Mouse (Mus musculus) CH12.LX (cell line): ENCODE data around the gene Pik3r1. TPM values are rescaled to one million over a fixed set of nuclear protein-coding genes. Genes with fewer than 3 reads are reported as not detected.

Experiments used
- DNase-seq: peaks from one replicate; pipeline ENCODE4 v3.0.0-alpha.2; 2013; ENCODE audit errors: extremely low read depth
- H3K27ac ChIP-seq: 2 replicates; pipeline ENCODE4 v1.5.1; 2012; ENCODE audit warnings: low read depth, mild to moderate bottlenecking, control low read depth, moderate library complexity; ENCODE audit not compliant: insufficient read depth
- H3K27me3 ChIP-seq: replicated peaks from 2 replicates; pipeline ENCODE3; 2012; ENCODE audit warnings: inconsistent platforms
- H3K36me3 ChIP-seq, 2 experiments: replicated peaks in 1 of 2; 2 replicates each; pipeline versions ENCODE3 to v1.6.1; 2012; ENCODE audit warnings: inconsistent platforms in 1 of 2, low read length in 1 of 2, mild to moderate bottlenecking in 1 of 2, mixed read lengths in 1 of 2, moderate library complexity in 1 of 2; ENCODE audit not compliant: control insufficient read depth in 1 of 2, insufficient read depth in 1 of 2
- H3K4me1 ChIP-seq, 2 experiments: 2 replicates each; pipeline ENCODE4 v1.6.1; 2012; ENCODE audit warnings: inconsistent platforms in 1 of 2, moderate library complexity in 1 of 2; ENCODE audit not compliant: insufficient read depth in 2 of 2, control insufficient read depth in 1 of 2
- H3K4me2 ChIP-seq: 2 replicates; pipeline ENCODE4 v1.6.1; 2012; ENCODE audit warnings: low read depth, mild to moderate bottlenecking, control low read depth; ENCODE audit not compliant: poor library complexity, insufficient read depth, severe bottlenecking
- H3K4me3 ChIP-seq, 3 experiments: fragments of 150-350 bp in 1 of 3; sonication (generic) in 1 of 3; replicated peaks in 1 of 3; 2 replicates each; pipeline versions ENCODE3 to v1.5.1; 2011 to 2012; ENCODE audit warnings: low read depth in 2 of 3, low read length in 2 of 3, mild to moderate bottlenecking in 2 of 3, moderate library complexity in 2 of 3, control low read depth in 1 of 3, improper control_type of control experiment in 1 of 3, inconsistent platforms in 1 of 3, mixed read lengths in 1 of 3; ENCODE audit not compliant: poor library complexity in 1 of 3
- H3K79me2 ChIP-seq: replicated peaks from 2 replicates; pipeline ENCODE4 v1.6.1; 2012; ENCODE audit warnings: mild to moderate bottlenecking, moderate library complexity; ENCODE audit not compliant: control insufficient read depth, poor library complexity, insufficient read depth, severe bottlenecking; ENCODE audit errors: extremely low read depth
- H3K9ac ChIP-seq: 2 replicates; pipeline ENCODE4 v1.6.1; 2012; ENCODE audit warnings: low read depth, mild to moderate bottlenecking, control low read depth, moderate library complexity; ENCODE audit not compliant: insufficient read depth
- H3K9me3 ChIP-seq: replicated peaks from 2 replicates; pipeline ENCODE3; 2012; ENCODE audit warnings: low read length, inconsistent platforms, mixed read lengths
- CTCF ChIP-seq, 2 experiments: IDR thresholded peaks in 1 of 2; conservative IDR thresholded peaks in 1 of 2; 2 replicates each; pipeline ENCODE4 v1.5.1; 2011 to 2012; ENCODE audit warnings: low read depth in 2 of 2, low read length in 2 of 2, improper control_type of control experiment in 1 of 2, inconsistent platforms in 1 of 2, mild to moderate bottlenecking in 1 of 2, moderate library complexity in 1 of 2
- E2F4 ChIP-seq: IDR thresholded peaks from 2 replicates; pipeline ENCODE4 v1.6.1; 2011; ENCODE audit warnings: low read depth, low read length, improper control_type of control experiment; ENCODE audit not compliant: insufficient replicate concordance
- ELF1 ChIP-seq: IDR thresholded peaks from 2 replicates; pipeline ENCODE4 v1.6.1; 2014; ENCODE audit warnings: low read depth, mild to moderate bottlenecking, inconsistent platforms, low read length, improper control_type of control experiment
- ETS1 ChIP-seq: conservative IDR thresholded peaks from 2 replicates; pipeline ENCODE4 v1.6.1; 2012; ENCODE audit warnings: low read depth, mild to moderate bottlenecking, inconsistent platforms, low read length, improper control_type of control experiment, moderate library complexity
- HCFC1 ChIP-seq: IDR thresholded peaks from 2 replicates; pipeline ENCODE4 v1.6.1; 2012; ENCODE audit warnings: low read depth, mild to moderate bottlenecking, inconsistent platforms, low read length, improper control_type of control experiment
- JUN ChIP-seq: IDR thresholded peaks from 2 replicates; pipeline ENCODE4 v1.6.1; 2011; ENCODE audit warnings: low read depth, mild to moderate bottlenecking, low read length, improper control_type of control experiment, moderate library complexity; ENCODE audit not compliant: insufficient read depth
- MEF2A ChIP-seq: IDR thresholded peaks from 2 replicates; pipeline ENCODE4 v1.6.1; 2014; ENCODE audit warnings: low read depth, mild to moderate bottlenecking, inconsistent platforms, low read length, improper control_type of control experiment, borderline replicate concordance
- NELFE ChIP-seq: IDR thresholded peaks from 2 replicates; pipeline ENCODE4 v1.6.1; 2011; ENCODE audit warnings: low read depth, low read length, improper control_type of control experiment
- NRF1 ChIP-seq: IDR thresholded peaks from 2 replicates; pipeline ENCODE4 v1.6.1; 2014; ENCODE audit warnings: low read depth, mild to moderate bottlenecking, inconsistent platforms, low read length, improper control_type of control experiment, moderate library complexity
- RAD21 ChIP-seq: IDR thresholded peaks from 2 replicates; pipeline ENCODE4 v1.6.1; 2011; ENCODE audit warnings: low read depth, mild to moderate bottlenecking, low read length, improper control_type of control experiment, moderate library complexity
- RCOR1 ChIP-seq: conservative IDR thresholded peaks from 2 replicates; pipeline ENCODE4 v1.6.1; 2012; ENCODE audit warnings: low read depth, mild to moderate bottlenecking, inconsistent platforms, low read length, improper control_type of control experiment
- SIN3A ChIP-seq: IDR thresholded peaks from 2 replicates; pipeline ENCODE4 v1.6.1; 2012; ENCODE audit warnings: low read length, improper control_type of control experiment, inconsistent platforms
- SMC3 ChIP-seq: IDR thresholded peaks from 2 replicates; pipeline ENCODE4 v1.6.1; 2011; ENCODE audit warnings: low read depth, low read length, improper control_type of control experiment
- TCF12 ChIP-seq: IDR thresholded peaks from 2 replicates; pipeline ENCODE4 v1.6.1; 2014; ENCODE audit warnings: low read depth, mild to moderate bottlenecking, inconsistent platforms, low read length, improper control_type of control experiment
- UBTF ChIP-seq: IDR thresholded peaks from 2 replicates; pipeline ENCODE4 v1.6.1; 2012; ENCODE audit warnings: low read depth, mild to moderate bottlenecking, inconsistent platforms, low read length, improper control_type of control experiment, moderate library complexity
- ZC3H11A ChIP-seq: IDR thresholded peaks from 2 replicates; pipeline ENCODE4 v1.6.1; 2012; ENCODE audit warnings: low read depth, mild to moderate bottlenecking, inconsistent platforms, low read length, improper control_type of control experiment
- dilution Hi-C: fragments of 300-500 bp; cut with MboI; formaldehyde crosslinking; loops from 2 replicates; pipeline ENCODE4 v1.14.3; 2020; ENCODE audit warnings: low sequenced_read_pairs; ENCODE audit not compliant: extremely low pct_unique_long_range_greater_than_20kb, extremely low pct_ligation_motif_present
- in situ Hi-C: fragments of 300-500 bp; cut with MboI; formaldehyde crosslinking; loops from 3 replicates; pipeline ENCODE4 v1.14.3; 2019; ENCODE audit warnings: low sequenced_read_pairs, low pct_ligation_motif_present, low pct_unique_long_range_greater_than_20kb, mixed read lengths
- polyA plus RNA-seq: library from polyadenylated mRNA; unstranded; fragments of >175 nt; gene quantifications from 2 replicates; pipeline ENCODE4 v1.2.1, GENCODE M21; 2012; ENCODE audit warnings: low read depth; ENCODE audit not compliant: insufficient read length
- total RNA-seq, 2 experiments: library from RNA; depleted of rRNA; stranded (reverse); fragments of 300-350 nt in 1 of 2; fragments of >200 nt in 1 of 2; gene quantifications; 2 replicates each; pipeline ENCODE4 v1.2.3; 2012 to 2014

Pik3r1 gene
- total and polyA plus RNA-seq, 3 experiments: 17.5 to 21.0 (median 19.3) TPM

- peak; percentile 85 for DNase-seq
- dilution Hi-C loops (no loop called here), in situ Hi-C loops (loop anchor here (25.0 kb wide), 1 partner anchor 832 kb away; no protein-coding TSS in a partner anchor)
- peak overlapping the region in 2 of 3 experiments; percentile 5 to 17 for H3K4me3 ChIP-seq
- no peaks in the 10 kb centered on the region for H3K27me3 ChIP-seq
- no peaks in the 10 kb centered on the region; the same call in 1 of the 2 replicates for H3K79me2 ChIP-seq
- peak; percentile 88 to 91 for TF ChIP-seq CTCF (conservative IDR thresholded peaks at IDR 0.05 in 1 of 2, IDR thresholded peaks at IDR 0.05 in 1 of 2; ENCODE audit: low read depth in 2 of 2, low read length in 2 of 2)
- TF ChIP-seq MEF2A: peak; percentile 54; the same call in 1 of the 2 replicates
- peak; percentile 83 for TF ChIP-seq RAD21
- no peak for TF ChIP-seq TCF12
- TF ChIP-seq NELFE: peak; percentile 45; the same call in 1 of the 2 replicates
- TF ChIP-seq ELF1: peak; percentile 64
- TF ChIP-seq E2F4: no peak
- peak; percentile 55 for TF ChIP-seq ZC3H11A
- peak; percentile 85 for TF ChIP-seq SMC3
- peaks cover 0 to 37% of the 10 kb centered on the region in 2 experiments for H3K36me3 ChIP-seq
- peak overlapping the region; percentile 10; the same call in 1 of the 2 replicates for H3K9ac ChIP-seq
- H3K27ac ChIP-seq: no peak overlapping the region
- peak overlapping the region; percentile 54 for H3K4me2 ChIP-seq
- H3K9me3 ChIP-seq: no peaks in the 10 kb centered on the region
- H3K4me1 ChIP-seq: peaks cover 0 to 23% of the 10 kb centered on the region in 2 experiments; a peak in 2 of 4 replicates
Observed at GRCm38 (mm10) chr13:101719312-101719870, 48.6 kb downstream of the Pik3r1 start.

- Histone ChIP-seq H3K79me2 (no peaks in the 10 kb centered on the region; the same call in 1 of the 2 replicates), H3K27me3 (no peaks in the 10 kb centered on the region), H3K4me2 (peak overlapping the region; percentile 54; the same call in 1 of the 2 replicates), H3K9ac (no peak overlapping the region), H3K4me1 (peaks cover 0 to 17% of the 10 kb centered on the region in 2 experiments; a peak in 2 of 4 replicates), H3K9me3 (no peaks in the 10 kb centered on the region), H3K36me3 (peaks cover 0 to 34% of the 10 kb centered on the region in 2 experiments), H3K27ac (no peak overlapping the region), H3K4me3 (no peak overlapping the region)
- in situ Hi-C loops: loop anchor here (25.0 kb wide), 1 partner anchor 831 kb away; no protein-coding TSS in a partner anchor
- no peak for DNase-seq
- TF ChIP-seq RAD21: no peak
- no peak for TF ChIP-seq TCF12
- TF ChIP-seq NELFE: no peak
- no peak for TF ChIP-seq ETS1
- no peak for TF ChIP-seq ZC3H11A
- TF ChIP-seq HCFC1: no peak
- no peak for TF ChIP-seq SIN3A
- TF ChIP-seq UBTF: no peak
- no peak for TF ChIP-seq RCOR1
- no peak for TF ChIP-seq NRF1
- no peak for TF ChIP-seq JUN
- dilution Hi-C loops: no loop called here
Observed at GRCm38 (mm10) chr13:101718744-101719143, 49.3 kb downstream of the Pik3r1 start.
